Comparison of ENCODE assay signal across 17 mouse cellular contexts in the genomic region with DNA sequence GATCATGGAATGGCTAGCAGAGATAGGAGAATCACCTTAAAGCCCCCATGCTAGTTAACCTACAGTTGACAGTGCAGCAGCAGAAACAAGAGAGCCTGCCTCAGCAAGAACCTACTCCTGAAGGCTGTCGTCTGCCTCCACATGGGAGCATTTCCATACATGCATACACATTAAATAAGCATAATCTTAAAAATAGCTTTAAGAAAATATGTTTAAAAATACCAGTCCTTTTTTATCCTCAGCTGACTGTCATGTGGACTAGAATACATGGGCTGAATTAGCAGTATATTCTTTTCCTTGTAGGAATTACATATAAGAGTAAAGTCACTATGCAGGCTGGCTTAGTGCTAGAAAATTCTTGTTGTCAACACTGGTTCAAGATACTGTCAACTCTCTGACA.
DNase-seq lines count a peak whose midpoint lies in the region; ATAC-seq and TF ChIP-seq lines count a peak whose summit lies in the region.
"Had no signal": no experiment of that assay in that cellular context is flagged by ENCODE, and none has a peak within 500 bp of the region (broad histone marks: within the 10 kb centered on the region; RNA-seq: fewer than 3 reads in every experiment).

No protein-coding gene starts in this region.

- no peak overlapping the region for H3K4me3 ChIP-seq in forebrain, embryonic 16.5 days (replicated peaks; ENCODE audit: low read length)
- H3K4me3 ChIP-seq in forebrain, embryonic 12.5 days (replicated peaks): no peak overlapping the region
- no peak overlapping the region for H3K4me3 ChIP-seq in gastrocnemius, adult 2 months
- H3K4me3 ChIP-seq in liver, postnatal 0 days (ENCODE audit: low read depth, low read length): no peak overlapping the region
- no peak overlapping the region for H3K4me3 ChIP-seq in liver, embryonic 12.5 days
- H3K4me3 ChIP-seq: embryonic facial prominence, embryonic 10.5 days; heart, embryonic 13.5 days; hindbrain, embryonic 15.5 days had no signal

- no peak for DNase-seq in gastrocnemius, adult 2 months
- DNase-seq in gastrocnemius, adult 18-20 months (ENCODE audit: low spot score): no peak
- DNase-seq in liver, postnatal 0 days: no peak
- DNase-seq: adrenal gland, postnatal 14 days; gastrocnemius, postnatal 36 days; heart, adult 11 months; heart, postnatal 36 days had no signal

- no peak overlapping the region for H3K4me2 ChIP-seq in forebrain, embryonic 16.5 days (ENCODE audit: low read length)
- no peak overlapping the region for H3K4me2 ChIP-seq in forebrain, embryonic 12.5 days
- no peak overlapping the region for H3K4me2 ChIP-seq in liver, postnatal 0 days (ENCODE audit: low read depth, low read length)
- H3K4me2 ChIP-seq in liver, embryonic 12.5 days: no peak overlapping the region
- H3K4me2 ChIP-seq: heart, embryonic 13.5 days; hindbrain, embryonic 15.5 days had no signal

- no peaks in the 10 kb centered on the region for H3K36me3 ChIP-seq in forebrain, embryonic 16.5 days (ENCODE audit: control insufficient read depth, insufficient read depth)
- 0 out of 2 replicates have a peak, but pooled peaks cover 3% of the 10 kb centered on the region for H3K36me3 ChIP-seq in forebrain, embryonic 12.5 days (replicated peaks)
- 0 out of 2 replicates have a peak, but pooled peaks cover 4% of the 10 kb centered on the region for H3K36me3 ChIP-seq in liver, postnatal 0 days (replicated peaks; ENCODE audit: insufficient read depth, low read length)
- peaks cover 10% of the 10 kb centered on the region for H3K36me3 ChIP-seq in liver, embryonic 12.5 days
- H3K36me3 ChIP-seq: hindbrain, embryonic 15.5 days had no signal

- intact Hi-C loops in gastrocnemius, adult 2 months (cut with DNase I): no loop called here

- peaks cover 7% of the 10 kb centered on the region for H3K4me1 ChIP-seq in forebrain, embryonic 16.5 days (replicated peaks; ENCODE audit: control insufficient read depth, insufficient read depth, low read length)
- H3K4me1 ChIP-seq in forebrain, embryonic 12.5 days: no peaks in the 10 kb centered on the region
- H3K4me1 ChIP-seq in liver, postnatal 0 days (ENCODE audit: insufficient read depth): no peaks in the 10 kb centered on the region
- H3K4me1 ChIP-seq in liver, embryonic 12.5 days: no peaks in the 10 kb centered on the region

- no peak overlapping the region for H3K9ac ChIP-seq in forebrain, embryonic 16.5 days (replicated peaks; ENCODE audit: low read depth, low read length)
- no peak overlapping the region for H3K9ac ChIP-seq in forebrain, embryonic 12.5 days
- H3K9ac ChIP-seq in liver, postnatal 0 days (replicated peaks): no peak overlapping the region
- H3K9ac ChIP-seq in liver, embryonic 12.5 days: no peak overlapping the region
- H3K9ac ChIP-seq: heart, embryonic 13.5 days; hindbrain, embryonic 15.5 days had no signal

- no peak for TF ChIP-seq CTCF in gastrocnemius, adult 2 months (IDR thresholded peaks at IDR 0.05)
- no peak for TF ChIP-seq CTCF in liver, postnatal 0 days (IDR thresholded peaks at IDR 0.05; ENCODE audit: low read depth)

- whole genome bisulfite sequencing in forebrain, embryonic 16.5 days: 48% methylated on average over 1 of the region's 1 CpGs
- WGBS in forebrain, embryonic 12.5 days: 72% methylated on average over 1 of the region's 1 CpGs
- 57% methylated on average over 1 of the region's 1 CpGs for WGBS in liver, postnatal 0 days (ENCODE audit: insufficient replicate concordance)
- 81% methylated on average over 1 of the region's 1 CpGs for WGBS in liver, embryonic 12.5 days (ENCODE audit: insufficient replicate concordance)

- no peaks in the 10 kb centered on the region for H3K27me3 ChIP-seq in forebrain, embryonic 16.5 days (replicated peaks; ENCODE audit: control insufficient read depth, insufficient read depth, low read length)
- no peaks in the 10 kb centered on the region for H3K27me3 ChIP-seq in forebrain, embryonic 12.5 days
- no peaks in the 10 kb centered on the region for H3K27me3 ChIP-seq in liver, postnatal 0 days (ENCODE audit: insufficient read depth, low read length)
- H3K27me3 ChIP-seq in liver, embryonic 12.5 days (replicated peaks): no peaks in the 10 kb centered on the region
- H3K27me3 ChIP-seq: CH12.LX; heart, embryonic 13.5 days; hindbrain, embryonic 15.5 days; Patski had no signal

- no peaks in the 10 kb centered on the region for H3K9me3 ChIP-seq in forebrain, embryonic 16.5 days (ENCODE audit: control insufficient read depth, low read length)
- H3K9me3 ChIP-seq in forebrain, embryonic 12.5 days: no peaks in the 10 kb centered on the region
- no peaks in the 10 kb centered on the region for H3K9me3 ChIP-seq in liver, postnatal 0 days (ENCODE audit: low read length)
- no peaks in the 10 kb centered on the region for H3K9me3 ChIP-seq in liver, embryonic 12.5 days (replicated peaks)
- H3K9me3 ChIP-seq: embryonic facial prominence, embryonic 10.5 days; heart, embryonic 13.5 days; hindbrain, embryonic 15.5 days had no signal

- ATAC-seq in forebrain, embryonic 16.5 days: peak; percentile 47; the same call in 1 of the 2 replicates
- no peak for ATAC-seq in forebrain, embryonic 12.5 days (ENCODE audit: low FRiP score)
- no peak for ATAC-seq in liver, postnatal 0 days
- ATAC-seq in liver, embryonic 12.5 days: no peak
- ATAC-seq: activated CD4-positive, CD25-positive, alpha-beta regulatory T cell, adult 4 months; intestine, embryonic 16.5 days; Patski had no signal

- H3K27ac ChIP-seq in forebrain, embryonic 16.5 days (ENCODE audit: low read length): no peak overlapping the region
- H3K27ac ChIP-seq in forebrain, embryonic 12.5 days: no peak overlapping the region
- peak overlapping the region; percentile 3; the same call in 1 of the 2 replicates for H3K27ac ChIP-seq in gastrocnemius, adult 2 months
- H3K27ac ChIP-seq in liver, postnatal 0 days (ENCODE audit: low read depth): peak overlapping the region; percentile 44; the same call in 1 of the 2 replicates
- H3K27ac ChIP-seq in liver, embryonic 12.5 days: no peak overlapping the region
- H3K27ac ChIP-seq: embryonic facial prominence, embryonic 10.5 days; heart, embryonic 13.5 days; hindbrain, embryonic 15.5 days had no signal

- no peak for TF ChIP-seq EP300 in liver, postnatal 0 days (IDR thresholded peaks at IDR 0.05; ENCODE audit: low read depth)

Comparison
In these comparisons a context has a peak if more than half of its experiments do, and no peak if none do; other contexts are left out.
1. H3K27ac ChIP-seq: peak in gastrocnemius, adult 2 months (single experiment) and liver, postnatal 0 days (single experiment); none in forebrain, embryonic 16.5 days (single experiment), forebrain, embryonic 12.5 days (single experiment) and liver, embryonic 12.5 days (single experiment).